Mouse (Mus musculus): ENCODE measurements around the gene Rsbn1l.

The Rsbn1l gene

GRCm38 (mm10) chr5:20897446-20898167 lies 58.6 kb downstream of the Rsbn1l start:
- no peak for DNase-seq

GRCm38 (mm10) chr5:20884036-20884620 lies 72.1 kb downstream of the Rsbn1l start:
- DNase-seq: no peak

- DNase-seq: peak; percentile 98 to 100
Observed at GRCm38 (mm10) chr5:20881915-20882800, 74.0 kb downstream of the Rsbn1l start, which contains the start of the genes Phtf2 and Tmem60. Gene Phtf2, minus strand, starts transcription at chr5:20882124. Gene Tmem60, plus strand, starts transcription at chr5:20882191.

- peak; percentile 70 to 71 for DNase-seq
Observed at GRCm38 (mm10) chr5:20880797-20881775, 75.1 kb downstream of the Rsbn1l start.

GRCm38 (mm10) chr5:20880386-20880785 lies 75.8 kb downstream of the Rsbn1l start:
- DNase-seq: no peak

- no peak for DNase-seq
Observed at GRCm38 (mm10) chr5:20876934-20877426, 79.2 kb downstream of the Rsbn1l start.

GRCm38 (mm10) chr5:20873146-20873545 lies 83.1 kb downstream of the Rsbn1l start:
- DNase-seq: peak in 1 of 2 experiments; percentile 20

- no peak for DNase-seq
Observed at GRCm38 (mm10) chr5:20865193-20865755, 90.9 kb downstream of the Rsbn1l start.

- DNase-seq: no peak
Observed at GRCm38 (mm10) chr5:20864216-20864969, 91.8 kb downstream of the Rsbn1l start.

- DNase-seq: peak in 1 of 2 experiments; percentile 10
Observed at GRCm38 (mm10) chr5:20861901-20862300, 94.3 kb downstream of the Rsbn1l start.

- no peak for DNase-seq
Observed at GRCm38 (mm10) chr5:20860565-20860964, 95.6 kb downstream of the Rsbn1l start.

GRCm38 (mm10) chr5:20858404-20858803 lies 97.8 kb downstream of the Rsbn1l start:
- no peak for DNase-seq

- no peak for DNase-seq
Observed at GRCm38 (mm10) chr5:20855066-20855465, 101.1 kb downstream of the Rsbn1l start.

- no peak for DNase-seq
Observed at GRCm38 (mm10) chr5:20847010-20847409, 109.2 kb downstream of the Rsbn1l start.

GRCm38 (mm10) chr5:20843816-20844215 lies 112.4 kb downstream of the Rsbn1l start:
- no peak for DNase-seq

GRCm38 (mm10) chr5:20843405-20843804 lies 112.8 kb downstream of the Rsbn1l start:
- no peak for DNase-seq
